Mouse (Mus musculus): Measurements from ENCODE around the gene Pard3. TPM values are rescaled to one million over a fixed set of nuclear protein-coding genes. Genes with fewer than 3 reads are reported as not detected.

Pard3 gene
- polyA plus RNA-seq, 1 experiment from 2014 or later: 30.9 TPM

- no peak overlapping the region for H3K9ac ChIP-seq (ENCODE audit: low read depth, low read length)
- H3K4me2 ChIP-seq (replicated peaks; ENCODE audit: low read depth, low read length): no peak overlapping the region
- H3K27ac ChIP-seq (ENCODE audit: low read depth, low read length): no peak overlapping the region
- DNase-seq (ENCODE audit: low spot score) (no peak), ATAC-seq (ENCODE audit: low FRiP score) (no peak)
- H3K4me3 ChIP-seq (ENCODE audit: low read depth, low read length): no peak overlapping the region
- no peaks in the 10 kb centered on the region for H3K36me3 ChIP-seq (ENCODE audit: control insufficient read depth, insufficient read depth, low read length)
- H3K4me1 ChIP-seq (replicated peaks; ENCODE audit: control insufficient read depth, insufficient read depth, low read length): no peaks in the 10 kb centered on the region
- WGBS: 79% methylated on average over 7 of the region's 7 CpGs
- H3K27me3 ChIP-seq (ENCODE audit: control insufficient read depth, insufficient read depth, low read length): no peaks in the 10 kb centered on the region
- no peaks in the 10 kb centered on the region for H3K9me3 ChIP-seq (ENCODE audit: control insufficient read depth, low read length)
Measured at GRCm38 (mm10) chr8:127185897-127186296, 122.2 kb downstream of the Pard3 start.

- Histone ChIP-seq H3K4me2 (replicated peaks; ENCODE audit: low read depth, low read length) (no peak overlapping the region), H3K4me1 (replicated peaks; ENCODE audit: control insufficient read depth, insufficient read depth, low read length) (no peaks in the 10 kb centered on the region), H3K27ac (ENCODE audit: low read depth, low read length) (no peak overlapping the region), H3K4me3 (ENCODE audit: low read depth, low read length) (no peak overlapping the region), H3K36me3 (ENCODE audit: control insufficient read depth, insufficient read depth, low read length) (no peaks in the 10 kb centered on the region), H3K9ac (ENCODE audit: low read depth, low read length) (no peak overlapping the region), H3K27me3 (ENCODE audit: control insufficient read depth, insufficient read depth, low read length) (no peaks in the 10 kb centered on the region), H3K9me3 (ENCODE audit: control insufficient read depth, low read length) (no peaks in the 10 kb centered on the region)
- no peak for ATAC-seq (ENCODE audit: low FRiP score)
- DNase-seq (ENCODE audit: low spot score): no peak
Measured at GRCm38 (mm10) chr8:127188671-127189070, 125.0 kb downstream of the Pard3 start.

GRCm38 (mm10) chr8:127190350-127190749 is 126.7 kb downstream of the Pard3 start:
- H3K27ac ChIP-seq (ENCODE audit: low read depth, low read length): no peak overlapping the region
- H3K4me3 ChIP-seq (ENCODE audit: low read depth, low read length): no peak overlapping the region
- ATAC-seq (ENCODE audit: low FRiP score): no peak
- WGBS: 62% methylated on average over 7 of the region's 7 CpGs
- peak; percentile 72 for DNase-seq (ENCODE audit: low spot score)
- no peaks in the 10 kb centered on the region for H3K36me3 ChIP-seq (ENCODE audit: control insufficient read depth, insufficient read depth, low read length)
- no peaks in the 10 kb centered on the region for H3K9me3 ChIP-seq (ENCODE audit: control insufficient read depth, low read length)
- no peaks in the 10 kb centered on the region for H3K4me1 ChIP-seq (replicated peaks; ENCODE audit: control insufficient read depth, insufficient read depth, low read length)
- H3K9ac ChIP-seq (ENCODE audit: low read depth, low read length): no peak overlapping the region
- H3K4me2 ChIP-seq (replicated peaks; ENCODE audit: low read depth, low read length): no peak overlapping the region
- no peaks in the 10 kb centered on the region for H3K27me3 ChIP-seq (ENCODE audit: control insufficient read depth, insufficient read depth, low read length)

GRCm38 (mm10) chr8:127191387-127191786 is 127.7 kb downstream of the Pard3 start:
- Histone ChIP-seq H3K36me3 (ENCODE audit: control insufficient read depth, insufficient read depth, low read length) (no peaks in the 10 kb centered on the region), H3K4me2 (replicated peaks; ENCODE audit: low read depth, low read length) (no peak overlapping the region), H3K9me3 (ENCODE audit: control insufficient read depth, low read length) (no peaks in the 10 kb centered on the region), H3K27ac (ENCODE audit: low read depth, low read length) (no peak overlapping the region), H3K4me1 (replicated peaks; ENCODE audit: control insufficient read depth, insufficient read depth, low read length) (no peaks in the 10 kb centered on the region), H3K27me3 (ENCODE audit: control insufficient read depth, insufficient read depth, low read length) (no peaks in the 10 kb centered on the region), H3K9ac (ENCODE audit: low read depth, low read length) (no peak overlapping the region), H3K4me3 (ENCODE audit: low read depth, low read length) (no peak overlapping the region)
- 50% methylated on average over 5 of the region's 5 CpGs for WGBS
- no peak; the same call in 1 of the 2 replicates for ATAC-seq (ENCODE audit: low FRiP score)
- peak; percentile 70 for DNase-seq (ENCODE audit: low spot score)

- H3K9me3 ChIP-seq (ENCODE audit: control insufficient read depth, low read length): no peaks in the 10 kb centered on the region
- H3K9ac ChIP-seq (ENCODE audit: low read depth, low read length): no peak overlapping the region
- no peaks in the 10 kb centered on the region for H3K36me3 ChIP-seq (ENCODE audit: control insufficient read depth, insufficient read depth, low read length)
- ATAC-seq (ENCODE audit: low FRiP score): no peak
- no peak for DNase-seq (ENCODE audit: low spot score)
- H3K4me3 ChIP-seq (ENCODE audit: low read depth, low read length): no peak overlapping the region
- WGBS: 70% methylated on average over 6 of the region's 6 CpGs
- no peaks in the 10 kb centered on the region for H3K27me3 ChIP-seq (ENCODE audit: control insufficient read depth, insufficient read depth, low read length)
- no peaks in the 10 kb centered on the region for H3K4me1 ChIP-seq (replicated peaks; ENCODE audit: control insufficient read depth, insufficient read depth, low read length)
- H3K4me2 ChIP-seq (replicated peaks; ENCODE audit: low read depth, low read length): no peak overlapping the region
- peak overlapping the region; percentile 45; the same call in 1 of the 2 replicates for H3K27ac ChIP-seq (ENCODE audit: low read depth, low read length)
Measured at GRCm38 (mm10) chr8:127191824-127192223, 128.1 kb downstream of the Pard3 start.

- ATAC-seq (ENCODE audit: low FRiP score) (no peak), DNase-seq (ENCODE audit: low spot score) (no peak)
- Histone ChIP-seq H3K4me2 (replicated peaks; ENCODE audit: low read depth, low read length) (no peak overlapping the region), H3K4me1 (replicated peaks; ENCODE audit: control insufficient read depth, insufficient read depth, low read length) (no peaks in the 10 kb centered on the region), H3K9ac (ENCODE audit: low read depth, low read length) (no peak overlapping the region), H3K36me3 (ENCODE audit: control insufficient read depth, insufficient read depth, low read length) (no peaks in the 10 kb centered on the region), H3K27ac (ENCODE audit: low read depth, low read length) (peak overlapping the region; percentile 45; the same call in 1 of the 2 replicates), H3K9me3 (ENCODE audit: control insufficient read depth, low read length) (no peaks in the 10 kb centered on the region), H3K4me3 (ENCODE audit: low read depth, low read length) (no peak overlapping the region), H3K27me3 (ENCODE audit: control insufficient read depth, insufficient read depth, low read length) (no peaks in the 10 kb centered on the region)
- WGBS: 87% methylated on average over 10 of the region's 10 CpGs
Measured at GRCm38 (mm10) chr8:127192331-127192730, 128.6 kb downstream of the Pard3 start.

GRCm38 (mm10) chr8:127193375-127193774 is 129.7 kb downstream of the Pard3 start:
- 83% methylated on average over 6 of the region's 6 CpGs for WGBS
- Histone ChIP-seq H3K4me2 (replicated peaks; ENCODE audit: low read depth, low read length) (no peak overlapping the region), H3K27me3 (ENCODE audit: control insufficient read depth, insufficient read depth, low read length) (no peaks in the 10 kb centered on the region), H3K9me3 (ENCODE audit: control insufficient read depth, low read length) (no peaks in the 10 kb centered on the region), H3K27ac (ENCODE audit: low read depth, low read length) (no peak overlapping the region), H3K4me1 (replicated peaks; ENCODE audit: control insufficient read depth, insufficient read depth, low read length) (no peaks in the 10 kb centered on the region), H3K4me3 (ENCODE audit: low read depth, low read length) (no peak overlapping the region), H3K36me3 (ENCODE audit: control insufficient read depth, insufficient read depth, low read length) (no peaks in the 10 kb centered on the region), H3K9ac (ENCODE audit: low read depth, low read length) (no peak overlapping the region)
- ATAC-seq (ENCODE audit: low FRiP score): no peak
- DNase-seq (ENCODE audit: low spot score): no peak

GRCm38 (mm10) chr8:127194786-127195407 is 131.2 kb downstream of the Pard3 start:
- DNase-seq (ENCODE audit: low spot score): no peak
- Histone ChIP-seq H3K4me2 (replicated peaks; ENCODE audit: low read depth, low read length) (no peak overlapping the region), H3K9me3 (ENCODE audit: control insufficient read depth, low read length) (no peaks in the 10 kb centered on the region), H3K27me3 (ENCODE audit: control insufficient read depth, insufficient read depth, low read length) (no peaks in the 10 kb centered on the region), H3K9ac (ENCODE audit: low read depth, low read length) (no peak overlapping the region), H3K36me3 (ENCODE audit: control insufficient read depth, insufficient read depth, low read length) (no peaks in the 10 kb centered on the region), H3K4me3 (ENCODE audit: low read depth, low read length) (no peak overlapping the region), H3K27ac (ENCODE audit: low read depth, low read length) (no peak overlapping the region), H3K4me1 (replicated peaks; ENCODE audit: control insufficient read depth, insufficient read depth, low read length) (no peaks in the 10 kb centered on the region)
- ATAC-seq (ENCODE audit: low FRiP score): no peak
- 68% methylated on average over 15 of the region's 15 CpGs for WGBS

GRCm38 (mm10) chr8:127196505-127197265 is 133.0 kb downstream of the Pard3 start:
- no peaks in the 10 kb centered on the region for H3K9me3 ChIP-seq (ENCODE audit: control insufficient read depth, low read length)
- H3K27ac ChIP-seq (ENCODE audit: low read depth, low read length): no peak overlapping the region
- ATAC-seq (ENCODE audit: low FRiP score) (no peak), DNase-seq (ENCODE audit: low spot score) (no peak)
- no peaks in the 10 kb centered on the region for H3K27me3 ChIP-seq (ENCODE audit: control insufficient read depth, insufficient read depth, low read length)
- H3K4me2 ChIP-seq (replicated peaks; ENCODE audit: low read depth, low read length): no peak overlapping the region
- WGBS: 72% methylated on average over 13 of the region's 13 CpGs
- H3K4me1 ChIP-seq (replicated peaks; ENCODE audit: control insufficient read depth, insufficient read depth, low read length): no peaks in the 10 kb centered on the region
- H3K36me3 ChIP-seq (ENCODE audit: control insufficient read depth, insufficient read depth, low read length): no peaks in the 10 kb centered on the region
- H3K4me3 ChIP-seq (ENCODE audit: low read depth, low read length): no peak overlapping the region
- no peak overlapping the region for H3K9ac ChIP-seq (ENCODE audit: low read depth, low read length)
